Mouse (Mus musculus) midbrain, embryonic 12.5 days (tissue): ENCODE data around the gene Mcrip1. TPM values are rescaled to one million over a fixed set of nuclear protein-coding genes. Genes with fewer than 3 reads are reported as not detected.
"Not testable (repeated sequence)": the region's sequence is repeated elsewhere in the genome, so short reads cannot be mapped to it uniquely, and the experiment has no call there.

ENCODE experiments used
- ATAC-seq: fragments of 200-750 bp; cut with Nextera tagmentation; 2 replicates; pipeline ENCODE4 v1.8.0; 2017; ENCODE audit warnings: low read depth, moderate TSS enrichment, moderate library complexity; ENCODE audit not compliant: low FRiP score
- H3K27ac ChIP-seq: fragments of 300-500 bp; sonication (generic); replicated peaks from 2 replicates; pipeline ENCODE4 v1.5.1; 2016; ENCODE audit warnings: mild to moderate bottlenecking
- H3K27me3 ChIP-seq: fragments of 300-500 bp; sonication (generic); 2 replicates; pipeline ENCODE4 v1.6.1; 2016; ENCODE audit warnings: mild to moderate bottlenecking
- H3K36me3 ChIP-seq: fragments of 300-500 bp; sonication (generic); 2 replicates; pipeline ENCODE4 v1.6.1; 2016
- H3K4me1 ChIP-seq: fragments of 300-500 bp; sonication (generic); 2 replicates; pipeline ENCODE4 v1.6.1; 2016
- H3K4me2 ChIP-seq: fragments of 300-500 bp; sonication (generic); replicated peaks from 2 replicates; pipeline ENCODE4 v1.6.1; 2016; ENCODE audit warnings: mild to moderate bottlenecking, moderate library complexity
- H3K4me3 ChIP-seq: fragments of 300-500 bp; sonication (generic); 2 replicates; pipeline ENCODE4 v1.5.1; 2016; ENCODE audit warnings: mild to moderate bottlenecking
- H3K9ac ChIP-seq: fragments of 300-500 bp; sonication (generic); replicated peaks from 2 replicates; pipeline ENCODE4 v1.6.1; 2016; ENCODE audit warnings: mild to moderate bottlenecking, moderate library complexity
- H3K9me3 ChIP-seq: fragments of 300-500 bp; sonication (generic); 2 replicates; pipeline ENCODE4 v1.6.1; 2016; ENCODE audit warnings: mild to moderate bottlenecking
- WGBS: fragments of 180-500 bp; shearing (Covaris S2); methylation state at CpG from one replicate; pipeline ENCODE4 v1.1.7; 2016; 5-methylcytosine and 5-hydroxymethylcytosine counted together
- polyA plus RNA-seq: library from polyadenylated mRNA; unstranded; fragments of >200 nt; fragmentation: Nextera tagmentation; extraction: Ambion mirVana; gene quantifications from 2 replicates; pipeline ENCODE4 v1.2.1, GENCODE M21; 2016

The Mcrip1 gene
- polyA plus RNA-seq = 212 and 232 TPM in 2 replicates

DNA sequence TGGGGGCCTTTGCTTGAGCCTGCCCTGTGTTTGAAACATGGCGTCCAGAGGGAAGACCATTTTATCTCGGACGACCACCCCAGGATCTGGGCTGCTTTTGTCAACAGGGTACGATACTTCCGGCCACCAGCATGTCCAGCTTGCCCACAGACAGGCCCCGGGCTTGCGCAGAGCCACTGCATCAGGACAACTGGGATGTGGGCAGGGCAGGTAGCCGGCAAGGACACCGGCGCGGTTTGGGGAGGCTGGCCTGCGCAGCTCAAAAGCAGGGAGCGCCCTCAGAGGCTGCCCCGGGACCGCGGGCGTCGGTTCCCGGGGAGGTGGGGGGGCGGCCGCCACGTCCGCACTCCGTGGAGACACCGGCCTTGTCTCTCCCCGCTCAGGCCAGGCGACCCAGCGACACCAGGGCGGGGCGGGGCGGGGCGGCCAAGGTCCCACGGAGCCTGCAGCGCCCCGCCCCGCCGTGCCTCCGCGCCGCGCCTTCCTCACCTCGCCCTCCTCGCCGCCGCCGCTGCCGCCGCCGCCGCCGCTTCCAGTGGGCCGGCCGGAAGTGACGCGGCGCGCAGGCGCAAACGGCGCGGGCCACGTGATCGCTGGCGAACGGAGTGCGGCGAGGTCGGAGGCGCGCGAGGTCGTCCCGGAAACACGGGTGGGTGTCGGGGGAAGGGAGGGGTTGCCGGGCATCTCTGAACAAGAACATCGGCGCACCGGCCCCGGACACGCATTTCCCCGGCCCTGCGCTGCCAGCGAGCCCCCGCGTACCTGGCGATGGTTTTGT is at the start of gene Mcrip1:
Mcrip1 (minus strand) TSS at position 560 of the 778 bp plus-strand sequence.
- ATAC-seq = peak; percentile 94
- peaks cover 22% of the 10 kb centered on the region for H3K4me1 ChIP-seq
- no peaks in the 10 kb centered on the region for H3K27me3 ChIP-seq
- H3K27ac ChIP-seq = peak within 1 kb of the TSS; percentile 85
- peak within 1 kb of the TSS; percentile 91 for H3K4me2 ChIP-seq
- peak within 1 kb of the TSS; percentile 86 for H3K4me3 ChIP-seq
- peaks cover 18% of the 10 kb centered on the region for H3K36me3 ChIP-seq
- no peaks in the 10 kb centered on the region for H3K9me3 ChIP-seq
- H3K9ac ChIP-seq = peak within 1 kb of the TSS; percentile 97
- WGBS = under 1% methylated on average over 83 of the region's 87 CpGs

DNA sequence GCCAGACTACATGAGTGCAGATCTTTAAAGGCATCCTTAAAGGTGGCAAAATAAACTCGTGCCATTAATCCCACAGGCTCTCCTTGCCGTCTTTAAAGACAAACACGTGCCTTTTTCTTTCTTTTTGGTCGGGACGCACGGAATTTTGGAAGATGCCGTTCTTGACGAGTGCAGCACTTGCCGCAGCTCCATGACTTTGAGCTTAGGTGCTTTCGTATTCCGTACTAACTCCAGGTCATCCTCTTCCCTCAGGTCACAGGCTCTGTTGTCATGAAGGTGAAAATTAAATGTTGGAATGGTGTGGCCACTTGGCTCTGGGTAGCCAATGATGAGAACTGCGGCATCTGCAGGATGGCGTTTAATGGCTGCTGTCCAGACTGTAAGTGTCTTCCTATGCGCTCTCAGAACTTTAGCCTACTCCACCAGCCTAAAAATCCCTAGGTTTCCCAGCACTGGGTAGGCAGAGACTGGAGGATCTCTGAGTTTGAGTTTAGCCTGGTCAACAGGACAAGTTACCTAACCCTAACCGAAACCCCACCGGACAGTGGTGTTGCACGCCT is 49.5 kb upstream of the Mcrip1 start:
- ATAC-seq = no peak; the same call in 1 of the 2 replicates
- peaks cover 28% of the 10 kb centered on the region for H3K4me1 ChIP-seq
- no peaks in the 10 kb centered on the region for H3K27me3 ChIP-seq
- H3K36me3 ChIP-seq = peaks cover 62% of the 10 kb centered on the region
- peak overlapping the region; percentile 100 for H3K9ac ChIP-seq
- no peaks in the 10 kb centered on the region for H3K9me3 ChIP-seq
- peak overlapping the region; percentile 100 for H3K4me3 ChIP-seq
- peak overlapping the region; percentile 99 for H3K4me2 ChIP-seq
- H3K27ac ChIP-seq = peak overlapping the region; percentile 86
- 52% methylated on average over 17 of the region's 17 CpGs for WGBS

DNA sequence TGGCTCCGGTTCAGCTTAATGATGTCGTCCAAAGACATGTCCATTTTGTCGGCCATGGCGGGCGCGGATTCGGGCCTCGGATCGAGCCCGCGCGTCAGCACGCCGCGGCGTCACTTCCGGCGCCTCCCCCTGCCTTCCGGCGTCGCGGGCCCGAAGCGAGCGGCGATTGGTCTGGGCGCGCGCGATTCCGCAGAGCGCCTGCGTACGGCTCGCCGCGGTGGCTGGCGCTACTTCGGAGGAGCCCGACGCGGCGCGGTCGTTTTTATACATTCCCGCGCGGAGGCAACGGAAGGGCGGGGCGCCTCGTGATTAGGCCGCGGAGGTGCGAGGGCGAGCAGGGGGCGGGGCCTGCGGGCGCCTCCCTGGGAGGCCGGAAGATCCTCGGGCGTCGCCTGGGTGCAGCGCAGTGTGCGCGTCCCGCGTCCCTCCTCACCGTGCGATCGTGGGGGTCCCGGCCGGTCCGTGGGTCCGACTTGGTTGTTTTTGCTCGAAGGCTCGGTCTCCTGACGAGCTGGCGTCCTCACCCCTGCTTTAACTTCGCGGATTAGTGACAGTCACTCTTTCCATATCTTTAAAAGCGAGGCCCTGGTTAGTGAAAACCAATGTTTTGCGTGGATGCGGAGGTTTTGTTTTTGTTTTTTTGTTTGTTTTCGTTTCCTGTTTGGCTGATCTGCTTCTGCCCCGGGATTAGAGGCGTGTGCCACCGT is 48.9 kb upstream of the Mcrip1 start, which contains the start of the genes Alyref and Anapc11:
Alyref (minus strand) TSS at position 83 of the 707 bp plus-strand sequence.
Anapc11 (plus strand) TSS at position 139 of the 707 bp plus-strand sequence.
- no peaks in the 10 kb centered on the region for H3K9me3 ChIP-seq
- no peaks in the 10 kb centered on the region for H3K27me3 ChIP-seq
- H3K27ac ChIP-seq = peak within 1 kb of the TSS; percentile 86
- H3K4me3 ChIP-seq = peak within 1 kb of the TSS; percentile 100
- H3K4me2 ChIP-seq = peak within 1 kb of the TSS; percentile 99
- peaks cover 62% of the 10 kb centered on the region for H3K36me3 ChIP-seq
- peak; percentile 97 for ATAC-seq
- H3K4me1 ChIP-seq = peaks cover 30% of the 10 kb centered on the region
- peak within 1 kb of the TSS; percentile 100 for H3K9ac ChIP-seq
- WGBS = under 1% methylated on average over 87 of the region's 88 CpGs

DNA sequence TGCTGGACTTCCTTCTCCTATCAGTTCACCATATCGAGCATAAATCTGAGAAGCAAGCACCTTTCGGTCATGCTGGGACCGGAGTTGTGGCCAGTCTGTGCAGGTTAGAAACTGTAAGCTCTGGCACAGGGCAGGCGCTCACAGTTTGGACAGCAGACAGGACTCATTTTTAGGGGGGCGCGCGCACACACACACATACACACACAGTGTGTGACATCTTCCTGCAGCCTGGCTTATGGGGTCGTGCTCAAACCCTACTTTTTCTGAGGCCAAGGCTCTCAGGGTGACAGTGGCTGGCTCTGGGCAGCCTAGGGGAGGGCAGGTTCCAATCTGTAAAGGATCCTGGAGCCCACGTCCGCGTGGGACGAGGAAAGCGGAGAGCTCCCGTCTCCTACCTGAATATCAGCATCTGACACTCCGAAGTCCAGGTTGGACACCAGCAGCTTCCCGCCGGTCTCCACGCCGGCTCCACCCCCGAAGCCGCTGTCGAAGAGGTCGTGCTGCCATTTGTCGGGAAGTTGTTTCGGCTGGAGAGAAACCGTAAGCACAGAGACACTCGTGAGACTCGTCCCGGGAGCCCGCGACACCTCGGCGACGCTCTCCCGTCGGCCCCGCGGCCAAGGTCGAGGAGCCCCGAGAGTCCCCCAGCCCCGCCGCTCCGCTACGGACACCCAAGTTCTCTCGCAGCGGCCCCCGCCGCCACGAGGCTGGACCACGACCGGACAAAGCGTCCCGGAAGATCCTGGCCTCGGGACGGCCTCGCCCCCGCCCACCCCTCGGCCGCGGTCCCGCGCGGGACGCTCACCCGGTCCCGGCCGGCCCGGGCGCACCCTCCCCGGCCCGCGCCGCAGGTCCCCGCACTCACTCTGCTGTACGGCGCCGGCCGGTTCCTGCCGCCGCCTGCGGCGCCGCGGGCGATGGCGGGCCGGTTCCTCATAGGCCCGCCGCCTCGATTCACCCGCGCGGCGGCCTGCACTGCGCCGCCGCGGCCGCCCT is 48.0 kb upstream of the Mcrip1 start:
- Histone ChIP-seq H3K4me1 (peaks cover 30% of the 10 kb centered on the region), H3K4me2 (peak overlapping the region; percentile 99), H3K9ac (peak overlapping the region; percentile 100), H3K9me3 (no peaks in the 10 kb centered on the region), H3K27ac (peak overlapping the region; percentile 86), H3K27me3 (no peaks in the 10 kb centered on the region), H3K4me3 (peak overlapping the region; percentile 100), H3K36me3 (peaks cover 62% of the 10 kb centered on the region)
- ATAC-seq = peak; percentile 67; the same call in 1 of the 2 replicates
- WGBS = 5% methylated on average over 89 of the region's 99 CpGs

DNA sequence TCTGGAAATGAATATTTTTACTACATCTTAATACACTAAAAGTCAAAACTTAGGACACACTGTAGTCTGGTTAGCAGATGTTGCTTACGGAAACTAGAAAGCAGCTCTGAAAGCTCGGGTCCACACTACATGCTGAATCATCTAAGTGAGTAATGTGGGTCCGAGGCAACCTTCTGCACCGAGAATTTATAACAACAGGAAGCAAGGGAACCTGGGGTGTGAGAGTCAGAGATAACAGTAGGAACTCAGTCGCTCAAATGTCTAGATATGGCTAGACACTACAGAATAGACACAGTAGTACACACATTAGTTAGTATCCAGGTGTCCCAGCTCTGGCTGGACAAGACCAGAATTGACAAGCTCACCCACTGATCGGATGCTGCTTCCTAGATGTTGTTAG is 39.0 kb upstream of the Mcrip1 start:
- Histone ChIP-seq H3K27ac (no peak overlapping the region), H3K4me2 (no peak overlapping the region), H3K4me3 (no peak overlapping the region), H3K27me3 (no peaks in the 10 kb centered on the region), H3K9me3 (peaks cover 4% of the 10 kb centered on the region; the same call in 1 of the 2 replicates), H3K36me3 (peaks cover 96% of the 10 kb centered on the region), H3K9ac (no peak overlapping the region), H3K4me1 (0 out of 2 replicates have a peak, but pooled peaks cover 1% of the 10 kb centered on the region)
- no peak for ATAC-seq
- WGBS = 95% methylated on average over 6 of the region's 6 CpGs

DNA sequence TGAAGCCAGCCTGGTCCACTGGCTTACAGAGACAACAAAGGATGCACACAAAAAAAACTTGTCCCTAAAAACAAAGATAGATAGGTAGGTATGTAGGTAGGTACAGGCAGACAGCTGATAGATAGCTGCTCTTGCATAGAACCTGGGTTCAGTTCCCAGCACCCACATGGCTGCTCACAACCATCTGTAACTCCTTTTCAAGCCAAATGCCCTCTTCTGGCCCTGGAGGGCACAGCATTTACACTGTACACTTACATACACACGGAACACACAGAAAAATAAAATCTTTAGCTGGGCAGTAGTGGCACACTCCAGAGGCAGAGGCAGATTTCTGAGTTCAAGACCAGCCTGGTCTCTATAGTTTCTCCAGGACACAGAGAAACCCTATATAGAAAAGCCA is 34.4 kb upstream of the Mcrip1 start:
- no peak overlapping the region for H3K27ac ChIP-seq
- no peaks in the 10 kb centered on the region for H3K27me3 ChIP-seq
- no peak overlapping the region for H3K4me2 ChIP-seq
- H3K9ac ChIP-seq = no peak overlapping the region
- H3K4me3 ChIP-seq = no peak overlapping the region
- H3K4me1 ChIP-seq = peaks cover 27% of the 10 kb centered on the region
- peaks cover 62% of the 10 kb centered on the region for H3K36me3 ChIP-seq
- 97% methylated on average over 1 of the region's 1 CpGs for WGBS
- H3K9me3 ChIP-seq = peaks cover 4% of the 10 kb centered on the region; the same call in 1 of the 2 replicates
- no peak for ATAC-seq

DNA sequence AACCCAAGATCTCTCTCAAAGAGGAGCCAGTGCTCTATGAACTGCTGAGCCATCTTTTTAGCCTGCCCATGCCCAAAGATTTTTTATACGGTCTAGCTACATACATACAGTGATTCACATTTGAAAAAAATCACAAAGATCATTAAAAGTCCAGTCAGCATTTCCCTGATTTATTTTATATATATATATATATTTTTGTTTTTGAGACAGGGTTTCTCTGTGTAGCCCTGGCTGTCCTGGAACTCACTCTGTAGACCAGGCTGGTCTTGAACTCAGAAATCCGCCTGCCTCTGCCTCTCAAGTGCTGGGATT is 33.4 kb upstream of the Mcrip1 start:
- Histone ChIP-seq H3K4me1 (peaks cover 33% of the 10 kb centered on the region), H3K36me3 (peaks cover 62% of the 10 kb centered on the region)
- 92% methylated on average over 2 of the region's 2 CpGs for WGBS
- not testable (repeated sequence) for H3K4me2 ChIP-seq, H3K9me3 ChIP-seq, H3K4me3 ChIP-seq, ATAC-seq, H3K9ac ChIP-seq, H3K27me3 ChIP-seq, H3K27ac ChIP-seq

DNA sequence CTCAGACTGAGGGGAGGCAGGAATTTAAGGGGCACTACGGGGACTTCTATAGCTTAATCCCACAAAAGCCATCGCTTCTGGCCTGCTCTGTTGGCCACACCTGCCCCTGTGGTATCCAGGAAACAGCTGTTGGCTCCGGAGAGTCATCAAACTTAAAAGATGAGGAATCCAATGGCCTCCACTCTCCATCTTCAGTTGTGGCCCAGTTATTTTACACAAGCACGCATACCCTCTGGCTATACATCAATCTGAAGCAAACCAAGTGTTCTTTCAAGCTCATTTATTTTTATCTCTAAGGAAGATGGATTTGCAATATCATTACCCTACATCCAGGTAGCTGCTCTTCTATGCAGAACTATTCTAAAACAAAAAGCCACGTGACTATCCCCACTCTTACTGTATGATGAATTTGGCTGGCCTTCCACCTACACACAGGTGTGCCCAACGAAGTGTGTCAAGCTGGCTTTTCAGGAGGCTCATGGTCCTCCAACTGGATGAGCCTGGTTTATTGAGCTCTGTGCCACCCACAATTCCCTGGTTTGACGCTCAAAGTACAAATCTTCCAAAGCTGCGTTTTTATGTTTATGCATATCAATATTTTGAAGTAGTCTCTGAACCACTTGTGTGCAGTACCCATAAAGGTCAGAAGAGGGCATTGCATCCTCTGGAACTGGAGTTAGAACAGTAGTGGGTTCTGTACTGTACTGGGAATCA is 32.9 kb upstream of the Mcrip1 start:
- peaks cover 4% of the 10 kb centered on the region; the same call in 1 of the 2 replicates for H3K9me3 ChIP-seq
- no peaks in the 10 kb centered on the region for H3K27me3 ChIP-seq
- peak overlapping the region; percentile 92 for H3K4me3 ChIP-seq
- H3K36me3 ChIP-seq = peaks cover 62% of the 10 kb centered on the region
- ATAC-seq = 0 out of 2 replicates have a peak, but pooled peaks have one; percentile 2
- WGBS = 74% methylated on average over 8 of the region's 8 CpGs
- peak overlapping the region; percentile 97 for H3K9ac ChIP-seq
- peak overlapping the region; percentile 92 for H3K4me2 ChIP-seq
- peaks cover 33% of the 10 kb centered on the region for H3K4me1 ChIP-seq
- peak overlapping the region; percentile 93 for H3K27ac ChIP-seq

DNA sequence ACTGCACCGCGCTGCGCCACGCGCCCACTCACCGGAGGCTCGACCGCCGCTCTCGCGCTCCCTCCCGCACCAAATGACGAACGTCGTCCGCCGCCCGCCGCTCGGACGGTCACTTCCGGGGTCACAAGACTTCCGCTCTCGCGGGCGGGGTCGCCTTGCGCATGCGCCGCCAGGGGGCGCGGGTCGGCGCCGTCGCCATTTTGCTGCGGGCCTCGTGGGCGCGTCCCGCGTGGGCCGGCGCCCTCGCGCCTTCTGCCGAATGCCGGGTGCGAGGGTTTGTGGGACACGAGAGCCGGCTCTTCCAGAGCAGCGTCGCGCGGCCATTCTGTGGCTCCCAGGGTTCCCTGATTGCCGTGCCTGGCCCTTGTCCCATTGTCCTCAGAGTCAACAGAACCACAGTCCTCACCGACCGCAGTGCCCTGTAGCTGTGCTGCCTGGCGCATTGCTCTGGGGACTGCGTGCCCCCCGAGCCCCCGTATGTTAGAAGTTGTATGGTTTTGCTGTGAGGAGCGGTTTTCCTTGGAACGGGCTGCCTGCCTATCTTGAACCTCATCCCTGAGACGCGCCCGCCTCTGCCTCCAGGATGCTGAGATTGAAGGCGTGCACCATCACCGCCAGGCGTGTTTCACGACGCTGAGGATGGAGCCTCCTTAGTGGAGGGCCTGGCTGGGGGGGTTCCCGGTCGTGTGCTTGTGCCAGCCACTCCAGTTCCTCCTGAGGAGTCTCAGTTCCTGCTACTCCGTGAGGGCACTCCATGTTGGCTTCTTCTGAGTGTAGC is 32.2 kb upstream of the Mcrip1 start, which contains the start of gene Arhgdia:
Arhgdia (minus strand) TSS at position 135 of the 778 bp plus-strand sequence.
- H3K27ac ChIP-seq = peak within 1 kb of the TSS; percentile 93
- peak; percentile 72 for ATAC-seq
- H3K36me3 ChIP-seq = peaks cover 58% of the 10 kb centered on the region
- H3K4me1 ChIP-seq = peaks cover 33% of the 10 kb centered on the region
- H3K9me3 ChIP-seq = peaks cover 4% of the 10 kb centered on the region; the same call in 1 of the 2 replicates
- no peaks in the 10 kb centered on the region for H3K27me3 ChIP-seq
- H3K9ac ChIP-seq = peak within 1 kb of the TSS; percentile 97
- 4% methylated on average over 67 of the region's 75 CpGs for WGBS
- peak within 1 kb of the TSS; percentile 92 for H3K4me3 ChIP-seq
- peak within 1 kb of the TSS; percentile 92 for H3K4me2 ChIP-seq

DNA sequence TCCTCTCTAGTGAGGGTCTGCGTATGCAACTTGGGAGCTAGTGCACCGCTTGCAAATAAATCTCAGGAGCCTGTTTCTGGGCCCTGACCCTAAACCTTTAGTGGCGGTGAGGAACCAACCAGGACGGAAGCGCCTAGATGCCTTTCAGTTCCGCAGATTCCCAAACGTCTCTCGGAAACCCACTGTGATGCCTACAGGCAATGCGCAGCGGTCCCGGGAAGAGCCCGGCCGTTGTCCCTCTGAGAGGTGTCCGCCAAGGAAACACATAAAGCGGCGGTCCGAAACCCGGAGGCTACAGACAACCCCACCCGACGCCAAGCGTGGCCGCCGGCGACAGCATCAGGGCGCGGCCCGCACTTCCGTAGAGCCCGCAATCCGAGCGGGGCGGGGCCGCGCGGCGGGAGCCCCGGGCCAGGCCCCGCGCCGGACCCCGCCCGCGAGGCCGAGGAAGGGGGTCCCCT is 31.4 kb upstream of the Mcrip1 start:
- H3K27me3 ChIP-seq = no peaks in the 10 kb centered on the region
- H3K27ac ChIP-seq = peak overlapping the region; percentile 93
- peak overlapping the region; percentile 92 for H3K4me2 ChIP-seq
- H3K4me3 ChIP-seq = peak overlapping the region; percentile 92
- ATAC-seq = peak; percentile 60
- H3K36me3 ChIP-seq = peaks cover 50% of the 10 kb centered on the region
- H3K9ac ChIP-seq = peak overlapping the region; percentile 97
- under 1% methylated on average over 37 of the region's 44 CpGs for WGBS
- H3K4me1 ChIP-seq = peaks cover 33% of the 10 kb centered on the region
- H3K9me3 ChIP-seq = peaks cover 4% of the 10 kb centered on the region; the same call in 1 of the 2 replicates
